Mouse (Mus musculus) gastrocnemius, adult 2 months (tissue): Measurements from ENCODE around the gene Ydjc. TPM values are rescaled to one million over a fixed set of nuclear protein-coding genes. Genes with fewer than 3 reads are reported as not detected.
"Not testable (repeated sequence)": the region's sequence is repeated elsewhere in the genome, so short reads cannot be mapped to it uniquely, and the experiment has no call there.

Source experiments
- DNase-seq: peaks from one replicate; pipeline ENCODE4 v3.0.0; 2022
- H3K27ac ChIP-seq: fragments of 200-600 bp; 2 replicates; pipeline ENCODE4 v1.8.1; 2022; ENCODE audit warnings: mild to moderate bottlenecking
- H3K4me3 ChIP-seq: fragments of 200-600 bp; 2 replicates; pipeline ENCODE4 v1.8.1; 2022; ENCODE audit warnings: mild to moderate bottlenecking, moderate library complexity
- CTCF ChIP-seq: fragments of 200-600 bp; IDR thresholded peaks from 2 replicates; pipeline ENCODE4 v1.8.1; 2022; ENCODE audit warnings: antibody characterized with exemption, mild to moderate bottlenecking, moderate library complexity
- intact Hi-C: fragments of 180-260 bp; cut with DNase I; formaldehyde crosslinking; loops from one replicate; pipeline ENCODE4 v1.15.1; 2025
- total RNA-seq, 2 experiments: library from RNA; stranded (reverse); gene quantifications; 2 replicates each; pipeline ENCODE4 v1.2.3; 2021

Gene Ydjc
- total RNA-seq, 2 experiments from 2014 or later: 0.31 TPM; not detected in 1

GRCm38 (mm10) chr16:17131191-17132088 is 13.0 kb upstream of the Ydjc start:
- no peak; the same call in 1 of the 2 replicates for TF ChIP-seq CTCF
- intact Hi-C loops: loop anchor here (5.0 kb wide), 2 partner anchors 76 to 146 kb away; partner anchors contain the start of genes Rimbp3 and Tmem191c
- peak; percentile 34 for DNase-seq
- Histone ChIP-seq H3K27ac (peak overlapping the region; percentile 79), H3K4me3 (peak overlapping the region; percentile 98)

GRCm38 (mm10) chr16:17132089-17132905 is 12.1 kb upstream of the Ydjc start, which contains the start of gene Sdf2l1:
Gene Sdf2l1, minus strand, starts transcription at chr16:17132383.
- peak; percentile 46; the same call in 1 of the 2 replicates for TF ChIP-seq CTCF

GRCm38 (mm10) chr16:17132906-17133200 is 11.6 kb upstream of the Ydjc start:
- peak overlapping the region; percentile 75; the same call in 1 of the 2 replicates for H3K27ac ChIP-seq
- no peak for TF ChIP-seq CTCF

More at GRCm38 (mm10) chr16:17132089-17132905, 12.1 kb upstream of the Ydjc start, which contains the start of gene Sdf2l1:
- Histone ChIP-seq H3K4me3 (peak within 1 kb of the TSS; percentile 98), H3K27ac (peak within 1 kb of the TSS; percentile 79)
- intact Hi-C loops: loop anchor here (5.0 kb wide), 2 partner anchors 75 to 145 kb away; partner anchors contain the start of genes Rimbp3 and Tmem191c
- DNase-seq: peak; percentile 98

GRCm38 (mm10) chr16:17137355-17137754 is 7.1 kb upstream of the Ydjc start:
- Histone ChIP-seq H3K27ac (no peak overlapping the region), H3K4me3 (no peak overlapping the region)
- no peak for DNase-seq
- intact Hi-C loops: no loop called here
- TF ChIP-seq CTCF: no peak

More at GRCm38 (mm10) chr16:17132906-17133200, 11.6 kb upstream of the Ydjc start:
- peak overlapping the region; percentile 98 for H3K4me3 ChIP-seq
- intact Hi-C loops: loop anchor here (5.0 kb wide), 2 partner anchors 74 to 144 kb away; partner anchors contain the start of genes Rimbp3 and Tmem191c
- no peak for DNase-seq

- intact Hi-C loops: loop anchor here (5.0 kb wide), 1 partner anchor 60 kb away; the partner anchor contains the start of gene Rimbp3
- peak within 1 kb of the TSS; percentile 82 for H3K4me3 ChIP-seq
- no peak within 1 kb of the TSS; the same call in 1 of the 2 replicates for H3K27ac ChIP-seq
- DNase-seq: peak; percentile 85
- peak; percentile 49 for TF ChIP-seq CTCF
Measured at GRCm38 (mm10) chr16:17146772-17147235, 2.4 kb downstream of the Ydjc start, which contains the start of gene Ccdc116. Gene Ccdc116, minus strand, starts transcription at chr16:17147229.

GRCm38 (mm10) chr16:17147391-17147929 is 3.0 kb downstream of the Ydjc start:
- no peak overlapping the region; the same call in 1 of the 2 replicates for H3K27ac ChIP-seq
- no peak for TF ChIP-seq CTCF
- intact Hi-C loops: loop anchor here (5.0 kb wide), 1 partner anchor 60 kb away; the partner anchor contains the start of gene Rimbp3
- peak overlapping the region; percentile 82 for H3K4me3 ChIP-seq
- no peak for DNase-seq

GRCm38 (mm10) chr16:17148084-17148483 is 3.7 kb downstream of the Ydjc start:
- intact Hi-C loops: loop anchor here (5.0 kb wide), 1 partner anchor 59 kb away; the partner anchor contains the start of gene Rimbp3
- DNase-seq: no peak
- H3K27ac ChIP-seq: no peak overlapping the region

GRCm38 (mm10) chr16:17150520-17151258 is 6.3 kb downstream of the Ydjc start:
- no peak overlapping the region for H3K27ac ChIP-seq
- no peak for TF ChIP-seq CTCF
- no peak for DNase-seq
- no peak overlapping the region for H3K4me3 ChIP-seq
- intact Hi-C loops: no loop called here

More at GRCm38 (mm10) chr16:17148084-17148483, 3.7 kb downstream of the Ydjc start:
- TF ChIP-seq CTCF: 0 out of 2 replicates have a peak, but pooled peaks have one; percentile 4
- no peak overlapping the region for H3K4me3 ChIP-seq

- no peak overlapping the region for H3K4me3 ChIP-seq
- intact Hi-C loops: no loop called here
- no peak overlapping the region for H3K27ac ChIP-seq
- no peak for TF ChIP-seq CTCF
- DNase-seq: no peak
Measured at GRCm38 (mm10) chr16:17151874-17152273, 7.5 kb downstream of the Ydjc start.

- no peak for DNase-seq
- intact Hi-C loops: no loop called here
- Histone ChIP-seq H3K4me3 (no peak overlapping the region), H3K27ac (no peak overlapping the region)
- no peak for TF ChIP-seq CTCF
Measured at GRCm38 (mm10) chr16:17154346-17154745, 9.9 kb downstream of the Ydjc start.

GRCm38 (mm10) chr16:17165478-17165877 is 21.1 kb downstream of the Ydjc start:
- H3K27ac ChIP-seq, DNase-seq, intact Hi-C loops: not testable (repeated sequence)

More at GRCm38 (mm10) chr16:17165478-17165877, 21.1 kb downstream of the Ydjc start:
- not testable (repeated sequence) for H3K4me3 ChIP-seq
